Mouse (Mus musculus) embryo, embryonic 11.5 days (tissue): ENCODE data around the gene Bcl2l1.
A peak's percentile ranks its signal among the peaks of the same experiment; 100 is the strongest.

Experiments used
- DNase-seq: peaks from one replicate; pipeline ENCODE4 v3.0.0-alpha.2; 2012; ENCODE audit warnings: low read depth, low spot score

Bcl2l1 gene

DNA sequence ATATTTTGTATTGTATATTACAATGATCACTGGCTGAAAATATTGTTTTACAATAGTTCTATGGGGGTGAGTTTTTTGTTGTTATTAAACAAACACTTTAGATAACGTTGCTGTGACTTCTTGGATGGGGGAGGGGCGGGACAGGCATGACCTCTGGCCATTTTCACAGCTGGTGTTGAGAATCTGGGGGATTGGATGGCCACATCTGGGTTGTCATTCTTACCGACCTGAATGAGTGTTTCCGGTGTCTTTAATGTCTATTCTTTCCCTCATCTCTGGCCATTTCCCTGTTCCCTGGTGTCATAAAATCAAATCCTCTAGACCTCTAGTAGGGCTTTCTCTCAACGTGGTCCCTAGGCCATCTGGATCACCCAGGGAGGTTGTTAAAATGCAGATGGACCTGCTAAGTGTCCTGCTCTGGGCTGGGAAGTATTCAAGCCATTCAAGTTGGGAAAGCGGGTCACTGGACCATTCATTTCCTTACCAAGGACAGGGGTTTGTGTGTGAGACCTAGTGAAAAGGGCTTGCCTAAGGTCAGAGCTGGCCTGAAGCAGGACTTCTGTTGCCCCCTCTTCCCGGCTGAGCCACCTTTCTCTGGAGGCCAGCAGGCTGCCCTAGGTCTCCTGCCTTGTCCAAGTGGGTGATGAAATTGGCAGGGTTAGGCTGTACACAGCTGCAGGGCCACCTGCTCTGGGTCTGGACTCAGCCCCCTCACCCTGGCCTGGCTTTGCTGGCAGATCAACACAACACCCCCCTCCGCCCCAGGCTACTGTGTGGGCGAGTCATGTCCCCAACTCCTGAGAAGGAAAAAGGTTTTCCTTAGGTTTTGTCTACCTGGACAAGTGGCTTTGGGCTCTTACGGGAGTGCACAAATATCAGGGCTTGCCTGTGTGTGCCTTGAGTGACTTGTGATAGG, 94.0 kb downstream of the Bcl2l1 start:
- no peak for DNase-seq

DNA sequence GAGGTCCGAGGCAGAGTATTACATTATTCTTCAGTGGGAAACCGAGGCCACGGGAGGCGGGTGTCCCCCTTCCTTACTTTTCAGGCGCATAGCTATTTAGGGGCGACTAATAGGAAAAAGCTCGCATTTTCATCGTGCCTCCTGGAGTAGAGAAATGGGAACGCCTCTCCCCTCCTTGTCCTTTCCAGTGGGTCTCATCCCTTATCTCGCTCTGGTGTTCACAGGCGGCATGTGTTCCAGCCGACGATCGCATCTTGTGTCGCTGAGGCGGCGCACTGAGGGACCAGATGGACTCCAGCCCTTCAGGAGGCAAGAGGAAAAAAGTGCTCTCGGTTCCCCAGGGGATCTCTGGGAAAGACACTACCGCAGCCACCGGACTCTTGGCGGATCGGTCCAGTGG, 94.8 kb downstream of the Bcl2l1 start:
- no peak for DNase-seq

DNA sequence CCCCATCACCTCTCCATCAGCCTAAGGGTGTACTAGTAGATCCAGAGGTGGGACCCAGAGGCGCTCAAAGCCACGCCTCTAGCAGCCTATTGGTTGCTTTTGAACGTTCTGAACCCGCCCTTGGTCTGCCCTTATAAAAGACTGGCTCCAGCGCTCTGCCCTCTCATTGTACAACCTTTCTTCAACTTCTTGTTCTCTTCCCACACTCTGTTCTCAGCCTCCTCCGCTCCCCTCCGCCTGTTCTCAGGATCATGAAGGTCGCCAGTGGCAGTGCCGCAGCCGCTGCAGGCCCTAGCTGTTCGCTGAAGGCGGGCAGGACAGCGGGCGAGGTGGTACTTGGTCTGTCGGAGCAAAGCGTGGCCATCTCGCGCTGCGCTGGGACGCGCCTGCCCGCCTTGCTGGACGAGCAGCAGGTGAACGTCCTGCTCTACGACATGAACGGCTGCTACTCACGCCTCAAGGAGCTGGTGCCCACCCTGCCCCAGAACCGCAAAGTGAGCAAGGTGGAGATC, 95.4 kb downstream of the Bcl2l1 start, which contains the start of gene Id1:
TSS of gene Id1 (plus strand) at position 162 of the 512 bp plus-strand sequence.
- DNase-seq = peak; percentile 87

DNA sequence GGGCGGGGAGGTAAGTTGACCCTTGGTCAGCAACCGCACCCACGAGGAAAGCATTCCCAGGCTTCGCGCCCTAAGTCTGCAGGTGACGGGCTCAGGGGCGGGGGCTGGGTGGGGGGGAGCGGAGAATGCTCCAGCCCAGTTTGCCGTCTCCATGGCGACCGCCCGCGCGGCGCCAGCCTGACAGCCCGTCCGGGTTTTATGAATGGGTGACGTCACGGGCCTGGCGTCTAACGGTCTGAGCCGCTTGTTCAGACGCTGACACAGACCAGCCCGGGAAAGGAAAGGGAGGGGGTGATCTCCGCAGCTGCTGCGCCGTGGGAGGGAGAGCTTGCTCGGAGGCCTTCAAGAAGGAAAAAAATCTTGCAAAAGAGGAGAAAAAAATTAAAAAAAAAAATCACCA, 96.5 kb downstream of the Bcl2l1 start:
- DNase-seq = peak; percentile 97

DNA sequence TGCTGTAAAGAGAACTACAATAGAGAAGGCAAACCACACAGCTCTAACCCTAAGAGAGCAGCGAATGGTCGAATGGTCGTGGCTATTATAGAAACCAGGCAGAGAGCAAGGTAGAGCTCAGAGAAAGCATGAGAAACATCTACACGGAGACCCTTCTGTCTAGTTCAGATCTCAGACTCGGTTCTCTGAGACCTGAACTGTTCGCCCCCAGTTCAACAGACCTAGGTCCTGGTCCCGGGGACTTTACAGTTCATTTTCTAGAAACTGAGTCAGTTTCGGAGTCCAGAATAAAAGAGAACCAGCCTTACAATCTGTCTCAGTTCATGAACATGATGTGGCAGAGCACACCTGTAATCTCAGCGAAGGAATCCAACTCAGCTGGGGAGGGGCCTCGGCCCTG, 97.0 kb downstream of the Bcl2l1 start:
- DNase-seq = no peak

DNA sequence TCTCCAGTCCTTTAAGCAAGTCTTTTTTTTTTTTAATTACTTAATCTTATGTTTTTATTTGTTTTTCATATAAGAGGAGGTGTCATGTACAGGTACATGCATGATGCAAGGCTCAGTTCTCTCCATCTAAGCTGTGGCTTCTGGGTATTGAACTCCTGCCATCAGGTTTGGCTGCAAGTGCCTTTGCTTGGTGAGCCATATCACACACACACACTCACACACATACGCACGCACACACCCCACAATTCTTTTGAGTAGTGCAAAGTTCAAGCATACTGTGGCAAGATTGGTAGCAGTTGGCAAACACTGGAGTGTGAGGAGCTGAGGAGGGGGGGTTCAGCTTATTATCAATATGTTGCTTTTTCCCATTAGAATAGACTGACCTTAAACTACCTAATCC, 98.3 kb downstream of the Bcl2l1 start:
- no peak for DNase-seq
